Mouse (Mus musculus) stomach, postnatal 0 days (tissue): ENCODE data around the gene Rgs12. TPM values are rescaled to one million over a fixed set of nuclear protein-coding genes. Genes with fewer than 3 reads are reported as not detected.

ENCODE experiments used
- ATAC-seq: fragments of 200-750 bp; cut with Nextera tagmentation; 2 replicates; pipeline ENCODE4 v1.8.0; 2017; ENCODE audit not compliant: low FRiP score, low TSS enrichment
- DNase-seq: peaks from one replicate; pipeline ENCODE4 v3.0.0-alpha.2; 2016; ENCODE audit warnings: low spot score
- H3K27ac ChIP-seq: fragments of 300-500 bp; sonication (generic); replicated peaks from 2 replicates; pipeline ENCODE4 v1.5.1; 2014; ENCODE audit warnings: mild to moderate bottlenecking, control low read depth
- H3K27me3 ChIP-seq: fragments of 300-500 bp; sonication (generic); 2 replicates; pipeline ENCODE4 v1.6.1; 2014; ENCODE audit warnings: low read length; ENCODE audit not compliant: control insufficient read depth, insufficient read depth
- H3K36me3 ChIP-seq: fragments of 300-500 bp; sonication (generic); 2 replicates; pipeline ENCODE4 v1.6.1; 2014; ENCODE audit warnings: low read length, mixed read lengths; ENCODE audit not compliant: control insufficient read depth, insufficient read depth
- H3K4me1 ChIP-seq: fragments of 300-500 bp; sonication (generic); replicated peaks from 2 replicates; pipeline ENCODE4 v1.6.1; 2014; ENCODE audit warnings: antibody characterized with exemption; ENCODE audit not compliant: control insufficient read depth, insufficient read depth
- H3K4me2 ChIP-seq: fragments of 300-500 bp; sonication (generic); replicated peaks from 2 replicates; pipeline ENCODE4 v1.6.1; 2014; ENCODE audit warnings: low read depth, mild to moderate bottlenecking, control low read depth, moderate library complexity
- H3K4me3 ChIP-seq: fragments of 300-500 bp; sonication (generic); 2 replicates; pipeline ENCODE4 v1.5.1; 2014; ENCODE audit warnings: low read depth, low read length, control low read depth
- H3K9ac ChIP-seq: fragments of 300-500 bp; sonication (generic); 2 replicates; pipeline ENCODE4 v1.6.1; 2014; ENCODE audit warnings: mild to moderate bottlenecking, low read length, control low read depth, mixed read lengths
- H3K9me3 ChIP-seq: fragments of 300-500 bp; sonication (generic); 2 replicates; pipeline ENCODE4 v1.6.1; 2016; ENCODE audit warnings: low read length; ENCODE audit not compliant: control insufficient read depth
- CTCF ChIP-seq: IDR thresholded peaks from 2 replicates; pipeline ENCODE4 v1.5.1; 2016; ENCODE audit warnings: antibody characterized with exemption, low read depth, mild to moderate bottlenecking, moderate library complexity
- EP300 ChIP-seq: optimal IDR thresholded peaks from 2 replicates; pipeline ENCODE3; 2016; ENCODE audit warnings: antibody characterized with exemption
- WGBS: fragments of 180-500 bp; shearing (Covaris S2); extraction: QIAGEN DNeasy Blood & Tissue Kit; methylation state at CpG from one replicate; pipeline ENCODE4 v1.1.7; 2014; 5-methylcytosine and 5-hydroxymethylcytosine counted together
- polyA plus RNA-seq: library from polyadenylated mRNA; unstranded; fragments of >200 nt; fragmentation: Nextera tagmentation; extraction: Ambion mirVana; gene quantifications from 2 replicates; pipeline ENCODE4 v1.2.1, GENCODE M21; 2015

Gene Rgs12
- polyA plus RNA-seq, 1 experiment from 2014 or later = 12.7 TPM

GRCm38 (mm10) chr5:34941710-34942470, 7.4 kb upstream of the Rgs12 start:
- no peak for ATAC-seq
- H3K36me3 ChIP-seq = no peaks in the 10 kb centered on the region
- no peak overlapping the region for H3K9ac ChIP-seq
- H3K4me3 ChIP-seq = no peak overlapping the region
- WGBS = 53% methylated on average over 10 of the region's 10 CpGs
- no peaks in the 10 kb centered on the region for H3K27me3 ChIP-seq
- no peaks in the 10 kb centered on the region for H3K4me1 ChIP-seq
- no peaks in the 10 kb centered on the region for H3K9me3 ChIP-seq
- no peak overlapping the region for H3K27ac ChIP-seq
- no peak for DNase-seq
- TF ChIP-seq EP300 (no peak), CTCF (no peak)
- H3K4me2 ChIP-seq = no peak overlapping the region

- TF ChIP-seq CTCF = no peak
- TF ChIP-seq EP300 = no peak
- no peak for DNase-seq
- H3K9ac ChIP-seq = no peak overlapping the region
- ATAC-seq = no peak
- H3K4me2 ChIP-seq = no peak overlapping the region
- no peaks in the 10 kb centered on the region for H3K27me3 ChIP-seq
- 66% methylated on average over 3 of the region's 3 CpGs for WGBS
- no peak overlapping the region for H3K4me3 ChIP-seq
- no peaks in the 10 kb centered on the region for H3K36me3 ChIP-seq
- no peaks in the 10 kb centered on the region for H3K4me1 ChIP-seq
- H3K27ac ChIP-seq = no peak overlapping the region
- H3K9me3 ChIP-seq = no peaks in the 10 kb centered on the region
Observed at GRCm38 (mm10) chr5:34943428-34943827, 5.8 kb upstream of the Rgs12 start.

GRCm38 (mm10) chr5:34949769-34950211, 545 bp downstream of the Rgs12 start:
- Histone ChIP-seq H3K9ac (peak overlapping the region; percentile 79), H3K27ac (peak overlapping the region; percentile 84), H3K27me3 (no peaks in the 10 kb centered on the region), H3K4me2 (peak overlapping the region; percentile 82), H3K4me1 (no peaks in the 10 kb centered on the region), H3K36me3 (no peaks in the 10 kb centered on the region), H3K9me3 (no peaks in the 10 kb centered on the region), H3K4me3 (peak overlapping the region; percentile 81)
- ATAC-seq = peak; percentile 24
- 3% methylated on average over 12 of the region's 12 CpGs for WGBS
- DNase-seq = no peak
- TF ChIP-seq CTCF = no peak
- no peak for TF ChIP-seq EP300

GRCm38 (mm10) chr5:34950486-34951160, 1.4 kb downstream of the Rgs12 start:
- Histone ChIP-seq H3K27me3 (no peaks in the 10 kb centered on the region), H3K9ac (peak overlapping the region; percentile 79; the same call in 1 of the 2 replicates), H3K4me3 (peak overlapping the region; percentile 81; the same call in 1 of the 2 replicates), H3K36me3 (no peaks in the 10 kb centered on the region), H3K4me1 (no peaks in the 10 kb centered on the region), H3K9me3 (no peaks in the 10 kb centered on the region), H3K27ac (peak overlapping the region; percentile 49; the same call in 1 of the 2 replicates), H3K4me2 (peak overlapping the region; percentile 82)
- ATAC-seq (no peak), DNase-seq (no peak)
- TF ChIP-seq EP300 = no peak
- TF ChIP-seq CTCF = no peak
- WGBS = 50% methylated on average over 6 of the region's 6 CpGs

- no peak overlapping the region for H3K9ac ChIP-seq
- H3K4me3 ChIP-seq = no peak overlapping the region
- no peak overlapping the region for H3K4me2 ChIP-seq
Observed at GRCm38 (mm10) chr5:34951161-34951834, 2.1 kb downstream of the Rgs12 start.

More at GRCm38 (mm10) chr5:34951161-34951834, 2.1 kb downstream of the Rgs12 start:
- H3K4me1 ChIP-seq = no peaks in the 10 kb centered on the region; the same call in 1 of the 2 replicates
- 70% methylated on average over 8 of the region's 8 CpGs for WGBS
- H3K27ac ChIP-seq = no peak overlapping the region
- TF ChIP-seq CTCF (no peak), EP300 (no peak)
- ATAC-seq (no peak), DNase-seq (no peak)
- no peaks in the 10 kb centered on the region for H3K27me3 ChIP-seq
- no peaks in the 10 kb centered on the region for H3K36me3 ChIP-seq
- no peaks in the 10 kb centered on the region for H3K9me3 ChIP-seq
